Mouse (Mus musculus): Measurements from ENCODE around the gene Gm10944. TPM values are rescaled to one million over a fixed set of nuclear protein-coding genes. Genes with fewer than 3 reads are reported as not detected.

Gene Gm10944
- total RNA-seq (2015; ENCODE audit: low replicate concordance) (not detected in 2 replicates), total RNA-seq (2017; ENCODE audit: low replicate concordance) (not detected in 2 replicates)

DNA sequence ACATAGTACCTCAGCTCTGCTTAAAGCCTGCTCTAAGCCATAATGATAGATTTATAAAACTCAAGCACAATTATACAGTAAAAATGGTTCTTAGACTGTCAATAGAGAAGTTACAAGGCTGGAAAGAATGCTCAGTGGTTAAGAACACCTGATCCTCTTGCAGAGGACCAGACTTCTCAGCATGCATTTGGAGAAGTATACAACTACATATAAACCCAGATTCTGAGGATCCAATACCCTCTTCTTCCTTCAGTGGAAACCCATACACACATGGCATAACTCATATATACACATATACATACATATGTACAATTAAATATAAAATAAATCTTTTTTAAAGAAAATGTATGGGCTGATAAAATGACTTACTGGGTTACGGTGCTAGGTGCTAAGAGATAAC, at the start of gene Gm10944:
Gm10944 (plus strand) TSS at position 301 of the 400 bp plus-strand sequence.
- ATAC-seq (replicated peaks; ENCODE audit: low FRiP score, poor library complexity, severe bottlenecking) = no peak

DNA sequence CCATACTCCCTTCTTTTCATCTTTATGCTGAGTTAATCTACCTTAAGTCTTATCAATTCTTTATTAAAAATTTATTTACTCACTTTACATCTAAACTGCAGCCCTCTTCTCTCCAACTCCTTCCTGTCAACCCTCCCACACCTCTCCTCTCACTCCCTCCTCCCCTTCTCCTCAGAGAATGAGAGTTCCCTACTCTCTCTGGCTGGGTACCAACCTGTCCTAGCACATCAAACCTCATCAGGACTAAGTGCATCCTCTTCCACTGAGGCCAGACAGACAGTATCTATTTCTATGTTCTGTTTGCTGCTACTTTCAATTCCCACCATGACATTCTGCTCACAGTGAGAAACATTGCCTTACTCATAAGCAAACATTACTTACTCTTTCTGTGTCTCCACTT, 25.2 kb upstream of the Gm10944 start:
- no peak for ATAC-seq (replicated peaks; ENCODE audit: low FRiP score, poor library complexity, severe bottlenecking)

DNA sequence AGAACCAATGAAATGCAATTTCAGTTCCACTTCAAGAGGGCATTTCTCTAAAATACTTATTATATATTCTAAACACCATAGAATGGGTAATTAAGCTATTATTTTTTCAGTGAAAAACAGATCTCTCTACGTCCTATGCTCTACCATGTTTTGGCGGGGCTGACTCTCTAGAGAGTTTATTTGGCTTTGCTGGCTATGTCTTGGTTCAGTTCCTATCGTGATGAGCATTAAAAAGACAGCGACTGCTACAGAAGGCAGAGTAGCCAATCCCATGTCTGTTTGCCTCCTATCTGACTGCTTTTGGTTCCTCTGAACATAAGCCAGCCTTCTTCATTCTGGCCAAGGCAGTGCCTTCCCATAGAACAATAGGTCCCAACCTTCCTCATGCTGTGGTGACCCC, 24.5 kb upstream of the Gm10944 start:
- no peak for ATAC-seq (replicated peaks; ENCODE audit: low FRiP score, poor library complexity, severe bottlenecking)

DNA sequence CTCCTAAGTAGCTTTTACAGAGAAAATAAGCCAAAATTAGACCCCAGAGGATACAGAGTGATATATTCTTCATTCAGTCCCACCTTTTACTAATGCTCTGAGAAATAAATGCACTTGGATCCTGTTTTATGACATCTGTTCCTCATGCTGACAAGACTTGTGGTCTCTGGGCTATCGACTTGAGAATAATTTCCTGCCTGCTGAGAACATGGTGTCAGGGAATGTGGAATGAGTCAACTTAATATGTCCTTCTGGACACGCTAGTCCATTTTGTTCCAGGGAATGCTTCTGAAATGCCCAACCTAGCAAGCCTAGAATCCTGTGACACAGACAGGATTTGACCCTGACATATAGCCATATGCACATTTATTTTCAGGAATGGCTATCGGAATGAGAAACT, 22.0 kb upstream of the Gm10944 start:
- no peak for ATAC-seq (replicated peaks; ENCODE audit: low FRiP score, poor library complexity, severe bottlenecking)

DNA sequence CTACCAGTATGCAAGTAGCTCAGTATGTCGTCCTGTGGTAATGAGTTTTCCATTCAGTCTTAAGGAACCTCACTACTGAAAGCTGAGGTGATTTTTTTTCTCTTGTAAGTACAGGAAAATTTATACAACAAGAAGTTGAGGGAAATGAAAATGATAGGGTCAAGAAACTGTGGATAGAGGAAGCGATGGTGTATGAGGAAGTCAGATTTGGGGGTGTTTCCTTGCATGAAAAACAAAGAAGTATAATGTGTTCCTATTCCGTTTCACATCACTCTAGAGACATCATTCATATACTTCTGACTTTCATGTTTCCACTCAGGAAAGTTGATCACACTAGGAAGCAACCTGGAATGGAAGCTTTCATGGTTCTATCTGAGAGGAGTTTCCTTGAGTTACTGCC, 21.2 kb upstream of the Gm10944 start:
- ATAC-seq (replicated peaks; ENCODE audit: low FRiP score, poor library complexity, severe bottlenecking) = no peak

DNA sequence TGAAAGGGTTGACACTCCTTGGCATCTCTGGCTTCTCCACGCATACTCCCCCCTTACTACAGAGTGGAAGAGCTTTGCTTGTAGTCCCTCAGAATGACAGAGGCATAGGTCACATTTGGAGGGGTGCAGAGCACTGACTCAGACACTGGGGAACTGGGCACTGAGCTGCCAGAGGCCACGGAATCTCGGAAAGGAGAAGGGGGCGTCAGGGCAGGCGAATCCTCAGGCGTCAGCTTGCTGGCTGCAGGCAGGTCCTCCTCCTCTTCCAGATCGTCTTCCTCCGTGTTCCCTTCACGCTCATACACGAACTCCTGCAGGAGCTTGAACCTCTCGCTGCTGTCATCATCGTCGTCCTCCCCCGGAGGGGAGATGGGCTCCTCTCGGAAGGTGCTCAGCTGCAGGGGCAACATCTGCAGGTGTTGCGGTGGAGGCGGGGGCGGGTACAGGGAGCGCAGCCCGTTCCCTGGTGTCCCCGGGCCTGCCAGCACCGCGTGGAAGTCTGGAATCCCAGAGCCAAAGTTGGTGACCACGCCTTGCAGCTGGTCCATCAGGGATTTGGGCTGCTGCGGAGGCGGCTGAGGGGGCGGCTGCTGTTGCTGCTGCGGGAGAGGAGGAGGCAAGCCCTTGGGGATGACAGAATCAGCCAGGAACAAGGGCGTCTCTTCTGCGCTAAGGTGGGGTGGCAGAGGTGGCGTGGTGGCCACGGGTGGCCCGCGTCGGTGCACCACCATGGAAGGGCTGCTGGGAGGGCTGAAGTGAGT, 7.9 kb downstream of the Gm10944 start:
- no peak for ATAC-seq (replicated peaks; ENCODE audit: low FRiP score, poor library complexity, severe bottlenecking)

DNA sequence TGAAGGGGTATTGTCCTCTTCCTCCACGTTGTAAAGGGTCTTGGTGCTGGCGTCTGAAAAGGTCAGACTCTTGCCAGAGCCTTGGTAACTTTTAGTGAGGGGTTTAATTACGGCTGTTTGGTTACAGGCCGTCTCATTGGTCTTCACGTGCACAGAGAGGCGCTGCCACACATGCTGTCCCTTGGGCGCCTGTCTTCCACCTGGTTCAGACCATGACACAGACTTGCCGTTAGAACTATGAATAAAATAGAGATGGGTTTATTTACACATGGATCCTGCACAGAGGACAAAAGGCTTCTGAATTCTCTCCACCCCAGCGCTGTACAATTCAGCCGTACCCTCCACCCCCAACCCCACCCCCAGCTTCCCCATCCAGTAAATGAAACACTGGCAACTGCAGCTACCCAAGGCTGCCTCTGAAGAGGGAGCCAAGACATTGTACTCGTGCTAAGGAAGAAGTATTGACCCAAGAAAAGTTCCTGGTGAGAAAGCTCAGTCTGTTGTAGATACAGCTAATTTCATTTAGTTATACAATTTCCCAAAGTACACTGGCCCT, 8.6 kb downstream of the Gm10944 start:
- ATAC-seq (replicated peaks; ENCODE audit: low FRiP score, poor library complexity, severe bottlenecking) = no peak

DNA sequence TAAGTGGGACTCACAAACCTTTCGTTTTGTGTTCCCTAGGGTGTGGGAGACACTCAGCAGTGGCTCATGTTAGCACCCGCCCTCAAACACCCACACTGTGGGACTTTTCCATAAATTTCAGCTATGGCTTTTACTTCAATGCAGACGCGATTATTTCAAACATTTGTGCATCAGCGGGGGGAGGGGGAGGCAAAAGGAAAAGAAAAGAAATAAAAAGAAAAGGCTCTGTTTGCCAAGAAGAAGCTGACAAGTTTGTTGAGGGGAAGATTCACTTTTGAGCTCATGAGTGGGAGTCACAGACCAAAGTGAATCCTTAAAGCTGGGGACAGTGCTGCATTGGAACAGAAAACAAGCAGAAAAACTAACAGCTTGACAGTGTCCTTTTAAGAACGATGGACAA, 16.3 kb downstream of the Gm10944 start:
- ATAC-seq (replicated peaks; ENCODE audit: low FRiP score, poor library complexity, severe bottlenecking) = no peak

DNA sequence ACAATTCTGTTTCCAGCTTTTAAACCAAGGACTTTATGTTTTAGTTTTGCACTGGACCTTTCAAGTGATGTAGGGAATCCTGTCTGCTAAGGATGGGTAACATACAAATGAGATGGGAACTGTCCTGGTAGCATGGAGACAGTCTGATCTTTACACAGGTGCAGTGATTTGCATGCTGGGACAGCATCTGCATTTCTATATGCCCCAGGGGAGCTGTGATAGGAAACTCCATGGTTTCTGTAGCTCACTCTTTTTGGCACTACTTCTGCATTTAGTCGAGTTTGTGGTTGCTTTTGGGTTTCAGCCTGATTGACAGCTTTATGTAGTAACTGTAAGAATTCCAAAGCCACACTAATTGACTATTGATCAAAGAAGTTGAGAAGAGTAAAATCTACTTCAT, 19.8 kb downstream of the Gm10944 start:
- no peak for ATAC-seq (replicated peaks; ENCODE audit: low FRiP score, poor library complexity, severe bottlenecking)

DNA sequence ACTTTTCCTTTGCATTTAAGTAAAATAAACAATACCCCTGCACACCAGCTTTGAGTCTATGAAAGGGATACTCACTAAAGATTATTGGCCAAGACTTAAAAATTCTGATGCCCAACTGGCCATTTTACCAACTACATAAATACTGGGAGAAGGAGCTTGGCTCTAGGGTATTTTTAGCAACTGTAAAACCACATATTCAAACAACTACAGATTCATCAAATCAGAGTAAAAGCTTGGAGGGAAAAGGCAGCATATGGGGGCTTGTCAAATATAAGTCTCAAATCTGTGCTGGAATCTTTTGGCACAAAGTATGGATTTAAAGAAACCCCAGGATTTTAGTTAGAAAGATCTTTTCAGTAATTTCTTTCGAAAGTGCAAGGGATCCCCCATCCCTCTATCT, 20.2 kb downstream of the Gm10944 start:
- ATAC-seq (replicated peaks; ENCODE audit: low FRiP score, poor library complexity, severe bottlenecking) = no peak

DNA sequence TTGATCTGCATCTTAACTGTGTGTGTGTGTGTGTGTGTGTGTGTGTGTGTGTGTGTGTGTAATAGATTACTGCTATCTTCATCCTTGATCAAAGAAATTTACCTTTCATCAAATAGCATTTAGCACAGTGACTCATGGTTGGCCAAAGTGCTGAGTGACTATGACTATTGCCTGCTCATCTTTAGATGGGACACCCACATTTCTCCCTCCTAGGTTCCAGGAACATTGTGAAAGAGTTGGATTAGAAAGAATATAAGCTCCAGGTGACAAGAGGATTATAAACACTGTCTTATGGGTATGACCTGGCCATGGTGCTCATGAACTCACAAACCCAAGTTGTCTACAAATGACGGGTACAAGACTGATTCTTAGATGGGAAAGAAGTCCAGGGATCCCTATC, 26.9 kb downstream of the Gm10944 start:
- ATAC-seq (replicated peaks; ENCODE audit: low FRiP score, poor library complexity, severe bottlenecking) = no peak

DNA sequence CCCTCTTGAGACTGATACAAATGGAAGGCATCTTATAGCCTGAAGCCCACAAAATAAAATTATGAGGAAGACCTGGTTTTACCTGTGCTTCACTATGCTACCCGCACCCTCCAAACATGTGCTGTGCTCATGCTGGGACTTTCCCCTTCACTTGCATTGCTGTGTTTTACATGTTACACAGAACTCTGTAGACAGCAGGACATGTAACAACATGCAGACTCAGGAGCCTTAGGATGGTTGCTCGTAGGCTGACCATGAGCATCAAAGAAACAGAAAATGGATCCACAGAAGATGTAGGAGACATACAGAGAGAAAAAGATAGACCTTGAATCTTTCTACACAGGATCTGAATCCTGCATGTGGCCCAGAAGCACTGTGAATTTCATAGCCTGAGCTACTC, 29.2 kb downstream of the Gm10944 start:
- no peak for ATAC-seq (replicated peaks; ENCODE audit: low FRiP score, poor library complexity, severe bottlenecking)

DNA sequence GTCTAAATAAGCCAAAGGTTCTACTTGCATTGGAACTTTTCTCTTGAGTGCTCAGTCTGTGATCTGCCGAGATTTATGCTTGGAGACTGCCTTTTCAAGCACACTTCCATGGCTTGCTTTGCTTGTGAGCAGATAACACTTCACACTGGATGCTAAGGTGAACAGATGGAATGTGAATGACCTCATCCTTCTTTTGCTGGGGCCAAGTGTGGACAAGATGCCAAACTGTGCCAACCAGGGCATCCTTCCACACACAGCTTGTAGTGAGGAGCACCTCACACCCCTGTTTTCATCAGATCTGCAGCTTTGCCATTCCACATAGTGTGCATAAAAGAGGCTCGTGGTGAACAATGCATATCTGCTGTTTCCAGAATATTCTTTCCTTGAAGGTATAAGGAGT, 29.7 kb downstream of the Gm10944 start:
- no peak for ATAC-seq (replicated peaks; ENCODE audit: low FRiP score, poor library complexity, severe bottlenecking)

DNA sequence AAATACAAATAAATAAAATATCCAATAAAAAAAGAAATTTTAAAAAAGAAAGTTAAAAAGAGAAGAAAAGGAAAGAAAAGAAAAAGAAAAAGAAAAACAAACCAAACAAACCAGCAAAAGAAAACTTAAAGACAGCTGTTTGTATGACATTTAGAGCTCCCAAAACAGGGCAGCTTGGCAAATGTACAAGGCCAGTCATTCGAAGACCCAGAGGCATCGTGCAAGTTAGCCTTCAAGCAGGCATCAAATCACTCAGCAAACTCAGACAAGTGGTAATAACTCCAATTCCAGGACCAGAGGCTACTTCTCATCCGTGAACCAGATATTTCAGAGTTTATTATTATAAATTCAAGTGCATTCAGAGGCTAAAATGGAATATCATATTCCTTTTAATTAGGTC, 45.4 kb downstream of the Gm10944 start:
- no peak for ATAC-seq (replicated peaks; ENCODE audit: low FRiP score, poor library complexity, severe bottlenecking)

Other genes with a start within 250 kb of the Gm10944 start
- not detected in 2 replicates for gene Adgb, start 209.0 kb upstream of the Gm10944 start, total RNA-seq (2015; ENCODE audit: low replicate concordance)
- not detected in 2 replicates for gene Adgb, start 209.0 kb upstream of the Gm10944 start, total RNA-seq (2017; ENCODE audit: low replicate concordance)
- 11.2 and 22.2 TPM in 2 replicates for gene Rab32, start 123.1 kb upstream of the Gm10944 start, total RNA-seq (2015; ENCODE audit: low replicate concordance)
- 9.8 and 10.3 TPM in 2 replicates for gene Rab32, start 123.1 kb upstream of the Gm10944 start, total RNA-seq (2017; ENCODE audit: low replicate concordance)

Measured in erythroid progenitor cell, adult 5-6 weeks (primary cell).